Mouse (Mus musculus) limb, embryonic 11.5 days (tissue): ENCODE data around the gene Gm12117. TPM values are rescaled to one million over a fixed set of nuclear protein-coding genes. Genes with fewer than 3 reads are reported as not detected.

Experiments used
- ATAC-seq: fragments of 200-750 bp; cut with Nextera tagmentation; 2 replicates; pipeline ENCODE4 v1.8.0; 2017; ENCODE audit warnings: low read depth; ENCODE audit not compliant: insufficient number of reproducible peaks, low FRiP score, low TSS enrichment
- DNase-seq: peaks from one replicate; pipeline ENCODE4 v3.0.0-alpha.2; 2015; ENCODE audit warnings: low spot score
- H3K27ac ChIP-seq: fragments of 300-500 bp; sonication (generic); replicated peaks from 2 replicates; pipeline ENCODE4 v1.5.1; 2014; ENCODE audit warnings: low read depth, mild to moderate bottlenecking, low read length
- H3K27me3 ChIP-seq: fragments of 300-500 bp; sonication (generic); 2 replicates; pipeline ENCODE4 v1.6.1; 2014; ENCODE audit warnings: mild to moderate bottlenecking, low read length, mixed read lengths; ENCODE audit not compliant: control insufficient read depth, insufficient read depth
- H3K36me3 ChIP-seq: fragments of 300-500 bp; sonication (generic); 2 replicates; pipeline ENCODE4 v1.6.1; 2014; ENCODE audit warnings: mild to moderate bottlenecking, low read length, moderate library complexity, mixed read lengths; ENCODE audit not compliant: control insufficient read depth, insufficient read depth
- H3K4me1 ChIP-seq: fragments of 300-500 bp; sonication (generic); 2 replicates; pipeline ENCODE4 v1.6.1; 2014; ENCODE audit warnings: low read length, mixed read lengths; ENCODE audit not compliant: control insufficient read depth, insufficient read depth
- H3K4me2 ChIP-seq: fragments of 300-500 bp; sonication (generic); 2 replicates; pipeline ENCODE4 v1.6.1; 2014; ENCODE audit warnings: low read depth, mild to moderate bottlenecking, moderate library complexity; ENCODE audit not compliant: severe bottlenecking
- H3K4me3 ChIP-seq: fragments of 300-500 bp; sonication (generic); 2 replicates; pipeline ENCODE4 v1.5.1; 2014; ENCODE audit warnings: low read depth, low read length
- H3K9ac ChIP-seq: fragments of 300-500 bp; sonication (generic); 2 replicates; pipeline ENCODE4 v1.6.1; 2014; ENCODE audit warnings: mild to moderate bottlenecking, low read length
- H3K9me3 ChIP-seq: fragments of 300-500 bp; sonication (generic); 2 replicates; pipeline ENCODE4 v1.6.1; 2016; ENCODE audit warnings: low read length; ENCODE audit not compliant: control insufficient read depth
- WGBS: fragments of 180-500 bp; shearing (Covaris S2); extraction: QIAGEN DNeasy Blood & Tissue Kit; methylation state at CpG from one replicate; pipeline ENCODE4 v1.1.7; 2014; 5-methylcytosine and 5-hydroxymethylcytosine counted together
- polyA plus RNA-seq: library from polyadenylated mRNA; unstranded; fragments of >200 nt; fragmentation: Nextera tagmentation; extraction: Ambion mirVana; gene quantifications from 2 replicates; pipeline ENCODE4 v1.2.1, GENCODE M21; 2014

Gm12117 gene
- polyA plus RNA-seq, 1 experiment from 2014 or later = not detected

- WGBS = 67% methylated on average over 3 of the region's 3 CpGs
- Histone ChIP-seq H3K27me3 (no peaks in the 10 kb centered on the region), H3K4me3 (no peak overlapping the region), H3K9ac (no peak overlapping the region), H3K4me2 (no peak overlapping the region), H3K4me1 (no peaks in the 10 kb centered on the region), H3K9me3 (no peaks in the 10 kb centered on the region), H3K27ac (no peak overlapping the region), H3K36me3 (no peaks in the 10 kb centered on the region)
- DNase-seq (no peak), ATAC-seq (no peak)
Observed at GRCm38 (mm10) chr11:33274816-33275215, 1.7 kb downstream of the Gm12117 start.

- H3K4me2 ChIP-seq = no peak overlapping the region
- H3K27ac ChIP-seq = no peak overlapping the region
- no peaks in the 10 kb centered on the region for H3K4me1 ChIP-seq
- H3K9ac ChIP-seq = no peak overlapping the region
- WGBS = 96% methylated on average over 1 of the region's 1 CpGs
- ATAC-seq (no peak), DNase-seq (no peak)
- no peaks in the 10 kb centered on the region for H3K9me3 ChIP-seq
- no peaks in the 10 kb centered on the region for H3K36me3 ChIP-seq
- no peaks in the 10 kb centered on the region for H3K27me3 ChIP-seq
- no peak overlapping the region for H3K4me3 ChIP-seq
Observed at GRCm38 (mm10) chr11:33274294-33274693, 2.2 kb downstream of the Gm12117 start.

GRCm38 (mm10) chr11:33240295-33240694 is 36.2 kb downstream of the Gm12117 start:
- Histone ChIP-seq H3K9me3 (no peaks in the 10 kb centered on the region), H3K4me3 (no peak overlapping the region), H3K4me2 (no peak overlapping the region), H3K36me3 (no peaks in the 10 kb centered on the region), H3K4me1 (no peaks in the 10 kb centered on the region), H3K9ac (no peak overlapping the region), H3K27ac (no peak overlapping the region), H3K27me3 (no peaks in the 10 kb centered on the region)
- no peak for DNase-seq
- ATAC-seq = no peak
- 57% methylated on average over 3 of the region's 3 CpGs for WGBS

- Histone ChIP-seq H3K9ac (no peak overlapping the region), H3K36me3 (no peaks in the 10 kb centered on the region), H3K4me3 (no peak overlapping the region), H3K9me3 (no peaks in the 10 kb centered on the region), H3K4me1 (no peaks in the 10 kb centered on the region), H3K27ac (no peak overlapping the region), H3K4me2 (no peak overlapping the region), H3K27me3 (no peaks in the 10 kb centered on the region)
- DNase-seq (no peak), ATAC-seq (no peak)
- 67% methylated on average over 3 of the region's 3 CpGs for WGBS
Observed at GRCm38 (mm10) chr11:33234134-33234533, 42.4 kb downstream of the Gm12117 start.

- Histone ChIP-seq H3K9ac (no peak overlapping the region), H3K4me2 (no peak overlapping the region), H3K27ac (no peak overlapping the region), H3K27me3 (no peaks in the 10 kb centered on the region), H3K4me3 (no peak overlapping the region), H3K9me3 (no peaks in the 10 kb centered on the region), H3K4me1 (no peaks in the 10 kb centered on the region), H3K36me3 (no peaks in the 10 kb centered on the region)
- DNase-seq (no peak), ATAC-seq (no peak)
- WGBS = 80% methylated on average over 5 of the region's 5 CpGs
Observed at GRCm38 (mm10) chr11:33232056-33232455, 44.5 kb downstream of the Gm12117 start.

GRCm38 (mm10) chr11:33228186-33228585 is 48.4 kb downstream of the Gm12117 start:
- Histone ChIP-seq H3K9ac (no peak overlapping the region), H3K27ac (no peak overlapping the region), H3K4me3 (no peak overlapping the region), H3K27me3 (no peaks in the 10 kb centered on the region), H3K9me3 (no peaks in the 10 kb centered on the region), H3K36me3 (no peaks in the 10 kb centered on the region), H3K4me2 (no peak overlapping the region), H3K4me1 (no peaks in the 10 kb centered on the region)
- WGBS = 96% methylated on average over 2 of the region's 2 CpGs
- ATAC-seq (no peak), DNase-seq (no peak)

GRCm38 (mm10) chr11:33226516-33226915 is 50.0 kb downstream of the Gm12117 start:
- WGBS = 80% methylated on average over 8 of the region's 8 CpGs
- ATAC-seq (no peak), DNase-seq (no peak)
- no peaks in the 10 kb centered on the region for H3K9me3 ChIP-seq
- H3K4me2 ChIP-seq = no peak overlapping the region
- H3K27ac ChIP-seq = no peak overlapping the region
- H3K9ac ChIP-seq = no peak overlapping the region
- H3K27me3 ChIP-seq = no peaks in the 10 kb centered on the region
- no peaks in the 10 kb centered on the region for H3K36me3 ChIP-seq
- no peaks in the 10 kb centered on the region for H3K4me1 ChIP-seq
- H3K4me3 ChIP-seq = no peak overlapping the region

Other genes with a start within 250 kb of the Gm12117 start
- 12.7 and 16.8 TPM in 2 replicates for gene Fgf18, start 129.3 kb downstream of the Gm12117 start, polyA plus RNA-seq
- 1,519 and 1,530 TPM in 2 replicates for gene Npm1, start 113.5 kb downstream of the Gm12117 start, polyA plus RNA-seq
- not detected in 2 replicates for gene Tlx3, start 73.1 kb downstream of the Gm12117 start, polyA plus RNA-seq
- gene Ranbp17, start 237.0 kb upstream of the Gm12117 start, polyA plus RNA-seq = 9.8 and 10.0 TPM in 2 replicates